Mouse (Mus musculus) neutrophil, adult 5-6 weeks (primary cell): ENCODE results near the gene Gm11027. TPM values are rescaled to one million over a fixed set of nuclear protein-coding genes. Genes with fewer than 3 reads are reported as not detected.

Experiments used
- total RNA-seq: library from RNA; stranded (forward); fragments of 200-1000 nt; gene quantifications from 2 replicates; pipeline ENCODE4 v1.2.3, GENCODE M21; 2017

Gene Gm11027
- total RNA-seq, 1 experiment from 2014 or later, result not detected

Other genes starting within 250 kb of the Gm11027 start
- gene Zfp386, start 227.7 kb upstream of the Gm11027 start, total RNA-seq, result 32.3 and 34.8 TPM in 2 replicates
- not detected in 2 replicates for gene Vipr2, start 197.7 kb upstream of the Gm11027 start, total RNA-seq
- 0.74 and 1.6 TPM in 2 replicates for gene Wdr60, start 12.4 kb upstream of the Gm11027 start, total RNA-seq
- gene Esyt2, start 5.8 kb downstream of the Gm11027 start, total RNA-seq, result 101 and 115 TPM in 2 replicates
- 1.7 and 4.0 TPM in 2 replicates for gene Ncapg2, start 130.0 kb downstream of the Gm11027 start, total RNA-seq
- 0.12 TPM in 1 of 2 replicates, not detected in the other for gene Ptprn2, start 210.3 kb downstream of the Gm11027 start, total RNA-seq